Mouse (Mus musculus): ENCODE results near the gene Ccdc63. TPM values are rescaled to one million over a fixed set of nuclear protein-coding genes. Genes with fewer than 3 reads are reported as not detected.
"Not testable (repeated sequence)": the region's sequence is repeated elsewhere in the genome, so short reads cannot be mapped to it uniquely, and the experiment has no call there.

Ccdc63 gene
- polyA plus RNA-seq, 1 experiment = not detected

DNA sequence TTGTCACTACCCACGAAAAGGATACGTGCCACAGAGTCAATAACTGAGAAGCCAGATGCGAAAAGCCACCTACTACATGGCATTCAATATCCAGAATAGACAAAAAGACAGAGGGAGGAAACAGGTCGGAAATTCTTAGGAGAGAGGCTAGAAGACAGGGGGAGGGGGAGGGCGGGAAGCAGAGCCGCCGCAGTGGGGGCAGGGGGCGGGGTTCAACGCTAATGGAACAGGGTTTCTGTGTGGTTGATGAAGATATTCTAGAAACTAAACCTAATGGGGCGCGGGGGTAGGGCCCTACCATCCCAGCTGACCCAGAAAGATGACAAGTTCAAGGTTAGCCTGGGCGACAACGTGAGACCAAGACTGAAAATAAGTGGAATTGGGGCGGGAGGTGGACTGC is 13.4 kb upstream of the Ccdc63 start:
- no peak for DNase-seq (ENCODE audit: low read depth, low spot score)
- 74% methylated on average over 13 of the region's 14 CpGs for WGBS

DNA sequence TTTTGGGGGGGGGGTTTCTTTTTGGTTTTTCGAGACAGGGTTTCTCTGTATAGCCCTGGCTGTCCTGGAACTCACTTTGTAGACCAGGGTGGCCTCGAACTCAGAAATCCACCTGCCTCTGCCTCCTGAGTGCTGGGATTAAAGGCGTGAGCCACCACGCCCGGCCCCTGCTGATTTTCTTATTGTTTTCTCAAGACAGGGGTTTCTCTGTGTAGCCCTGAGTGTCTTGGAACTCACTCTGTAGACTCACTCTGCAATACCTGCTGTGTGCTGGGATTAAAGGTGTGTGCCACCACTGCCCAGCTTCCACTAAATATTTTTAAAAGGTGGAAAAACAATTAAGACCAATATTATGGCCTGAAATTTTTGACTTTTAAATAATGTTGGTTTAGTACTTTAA is 11.9 kb upstream of the Ccdc63 start:
- not testable (repeated sequence) for DNase-seq (ENCODE audit: low read depth, low spot score)
- WGBS = 82% methylated on average over 5 of the region's 5 CpGs

DNA sequence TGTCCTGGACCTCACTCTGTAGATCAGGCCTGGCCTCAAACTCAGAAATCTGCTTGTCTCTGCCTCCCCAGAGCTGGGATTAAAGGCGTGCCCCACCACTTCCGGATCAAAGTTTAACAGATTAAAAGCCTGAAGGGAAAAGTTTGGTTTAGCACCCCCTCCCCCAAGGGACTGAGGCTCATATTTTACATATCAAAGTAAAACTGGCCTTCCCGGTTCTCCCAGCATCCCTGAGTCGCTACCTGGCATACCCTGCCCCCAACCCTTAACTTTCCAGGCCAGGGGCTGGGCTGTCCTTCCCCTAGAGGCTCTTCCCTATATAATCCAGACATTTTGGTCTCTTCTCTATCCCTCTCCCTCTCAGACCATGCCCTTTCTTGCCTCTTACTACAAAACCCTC is 8.6 kb upstream of the Ccdc63 start:
- 78% methylated on average over 4 of the region's 4 CpGs for WGBS
- DNase-seq (ENCODE audit: low read depth, low spot score) = no peak

DNA sequence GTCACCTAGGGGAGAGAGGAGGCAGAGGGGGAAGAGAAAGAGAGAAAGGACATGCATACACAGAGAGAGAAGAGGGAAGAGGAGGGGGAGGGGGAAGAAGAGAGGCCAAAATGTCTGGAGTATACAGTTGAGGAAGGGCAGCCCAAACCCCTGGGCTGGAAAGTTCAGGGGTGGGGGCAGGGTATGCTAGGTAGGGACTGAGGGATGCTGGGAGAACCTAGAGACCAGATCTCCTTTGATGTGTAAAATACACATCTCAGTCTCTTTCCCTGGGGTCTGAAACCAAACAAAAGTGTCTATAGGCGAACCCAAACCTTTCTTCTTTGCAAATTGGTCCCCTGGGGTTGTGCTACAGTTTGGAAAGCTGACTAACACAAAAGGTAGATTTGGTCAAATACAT is 7.5 kb upstream of the Ccdc63 start:
- no peak for DNase-seq (ENCODE audit: low read depth, low spot score)
- WGBS = 89% methylated on average over 1 of the region's 1 CpGs

DNA sequence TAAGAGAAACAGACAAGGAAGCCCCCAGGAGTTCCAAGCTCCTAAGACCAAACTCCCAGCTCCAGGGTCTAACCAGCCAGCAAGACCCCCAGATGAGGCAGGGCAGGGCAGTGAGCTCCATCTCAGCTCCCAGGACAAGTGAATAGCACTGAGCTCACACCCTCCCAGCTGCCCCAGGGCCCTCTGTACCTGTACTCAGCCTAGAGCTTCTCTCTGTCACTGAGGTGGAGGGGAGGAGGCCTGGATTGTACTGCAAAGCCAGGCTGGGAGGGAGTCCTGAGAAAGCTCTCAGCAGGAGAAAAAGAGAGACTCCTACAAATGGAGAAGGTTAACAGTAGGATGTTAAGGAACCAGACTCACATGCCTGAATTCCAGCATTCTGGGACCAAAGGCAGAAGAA is 6.0 kb upstream of the Ccdc63 start:
- no peak for DNase-seq (ENCODE audit: low read depth, low spot score)

DNA sequence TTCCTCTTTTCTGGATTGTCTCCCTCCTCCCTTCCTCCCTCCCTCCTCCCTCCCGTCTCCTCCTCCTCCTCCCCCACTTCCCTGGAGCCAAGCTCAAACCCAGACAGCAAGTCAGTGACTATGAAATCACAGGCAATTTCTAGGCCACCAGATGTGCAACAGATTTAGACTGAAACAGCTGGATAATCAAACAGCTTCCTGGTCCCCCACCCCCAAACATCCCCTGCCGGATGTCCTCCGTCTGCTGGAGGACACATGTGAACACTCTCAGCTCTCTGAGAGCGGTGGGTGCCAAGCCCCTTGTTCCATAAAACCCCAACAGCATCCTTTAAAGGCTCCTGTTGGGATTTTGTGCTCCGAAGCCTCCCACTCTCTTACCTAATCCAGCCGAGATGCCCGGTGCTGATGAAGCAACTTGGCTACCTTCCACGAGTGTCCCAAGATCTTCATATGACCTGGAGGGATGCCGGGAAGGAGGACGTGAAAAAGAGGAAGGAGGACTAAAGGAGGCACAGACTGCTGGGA is 5.5 kb upstream of the Ccdc63 start:
- WGBS = 37% methylated on average over 10 of the region's 10 CpGs

DNA sequence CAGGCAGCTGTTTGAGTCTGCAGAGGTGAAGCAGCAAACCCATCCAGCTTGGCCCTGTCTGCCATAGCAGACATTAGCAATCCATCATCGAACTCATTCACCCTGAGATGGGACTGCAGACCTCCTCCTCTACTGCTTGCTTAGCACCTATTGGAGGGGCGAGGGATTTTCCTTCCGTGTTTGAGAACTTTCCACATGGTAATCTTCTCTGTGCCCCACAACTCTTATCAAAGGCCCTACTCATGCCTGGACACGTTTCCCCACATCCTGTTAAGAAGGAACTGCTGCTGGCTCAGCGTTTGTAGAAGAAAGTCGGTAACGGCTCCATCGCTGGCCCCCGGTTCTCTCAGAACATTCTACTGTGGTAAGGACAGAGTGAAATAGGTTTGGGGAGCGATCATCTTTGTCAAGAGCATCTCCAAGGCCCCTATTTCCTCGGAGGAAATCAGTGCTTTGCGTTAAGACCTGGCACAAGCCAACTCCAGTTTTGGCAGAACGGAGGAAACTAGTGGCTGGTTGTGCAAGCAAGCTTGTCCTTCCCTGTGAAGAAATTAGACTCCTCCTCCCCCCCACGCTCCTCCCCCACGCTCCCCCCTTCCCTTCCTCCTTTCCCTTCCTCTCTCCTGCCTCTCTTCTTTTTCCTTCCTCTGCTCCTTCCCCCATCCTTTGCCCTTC is 4.9 kb upstream of the Ccdc63 start:
- 43% methylated on average over 15 of the region's 15 CpGs for WGBS
- DNase-seq (ENCODE audit: low read depth, low spot score) = no peak

More for the DNA sequence above, 5.5 kb upstream of the Ccdc63 start:
- no peak for DNase-seq (ENCODE audit: low read depth, low spot score)

DNA sequence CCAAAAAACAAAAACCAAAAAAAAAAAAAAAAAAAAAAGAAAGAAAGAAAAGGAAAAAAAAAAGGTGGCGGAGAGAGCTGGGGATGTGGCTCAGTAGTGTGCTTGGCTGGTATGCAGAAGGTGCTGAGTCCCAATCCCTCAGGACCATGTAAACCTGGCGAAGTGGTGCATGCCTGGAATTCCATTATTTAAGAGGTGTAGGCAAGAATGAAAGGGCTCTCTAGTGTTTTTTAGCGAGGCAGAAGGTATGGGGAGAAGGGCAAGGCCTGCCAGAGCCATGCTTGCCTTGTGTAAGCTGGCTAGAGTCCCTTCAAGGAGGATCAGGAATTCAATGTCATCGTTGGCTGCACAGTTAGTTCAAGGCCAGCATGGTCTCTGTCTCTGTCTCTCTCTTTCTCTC is 4.2 kb upstream of the Ccdc63 start:
- WGBS = 84% methylated on average over 4 of the region's 4 CpGs
- DNase-seq (ENCODE audit: low read depth, low spot score) = no peak

DNA sequence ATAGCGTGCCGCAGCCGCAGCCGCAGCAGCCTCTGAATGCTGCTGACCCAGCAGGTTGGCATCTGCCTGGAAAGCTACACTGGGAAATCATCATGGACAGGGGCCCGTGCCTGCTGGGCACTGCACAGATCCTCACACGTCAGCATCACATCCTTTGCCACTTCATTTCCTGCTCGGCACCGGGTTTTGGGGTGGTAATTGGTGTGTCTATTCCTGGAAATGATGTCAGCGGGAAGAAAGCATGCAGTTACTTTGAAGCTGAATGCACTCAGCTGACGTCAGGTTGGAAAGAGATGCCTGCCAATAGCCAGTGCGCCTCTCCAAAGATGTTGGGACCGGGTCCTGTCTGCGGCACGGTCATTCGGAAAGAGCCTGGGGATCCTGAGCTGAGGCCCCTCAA is 2.9 kb upstream of the Ccdc63 start:
- 80% methylated on average over 15 of the region's 15 CpGs for WGBS
- no peak for DNase-seq (ENCODE audit: low read depth, low spot score)

DNA sequence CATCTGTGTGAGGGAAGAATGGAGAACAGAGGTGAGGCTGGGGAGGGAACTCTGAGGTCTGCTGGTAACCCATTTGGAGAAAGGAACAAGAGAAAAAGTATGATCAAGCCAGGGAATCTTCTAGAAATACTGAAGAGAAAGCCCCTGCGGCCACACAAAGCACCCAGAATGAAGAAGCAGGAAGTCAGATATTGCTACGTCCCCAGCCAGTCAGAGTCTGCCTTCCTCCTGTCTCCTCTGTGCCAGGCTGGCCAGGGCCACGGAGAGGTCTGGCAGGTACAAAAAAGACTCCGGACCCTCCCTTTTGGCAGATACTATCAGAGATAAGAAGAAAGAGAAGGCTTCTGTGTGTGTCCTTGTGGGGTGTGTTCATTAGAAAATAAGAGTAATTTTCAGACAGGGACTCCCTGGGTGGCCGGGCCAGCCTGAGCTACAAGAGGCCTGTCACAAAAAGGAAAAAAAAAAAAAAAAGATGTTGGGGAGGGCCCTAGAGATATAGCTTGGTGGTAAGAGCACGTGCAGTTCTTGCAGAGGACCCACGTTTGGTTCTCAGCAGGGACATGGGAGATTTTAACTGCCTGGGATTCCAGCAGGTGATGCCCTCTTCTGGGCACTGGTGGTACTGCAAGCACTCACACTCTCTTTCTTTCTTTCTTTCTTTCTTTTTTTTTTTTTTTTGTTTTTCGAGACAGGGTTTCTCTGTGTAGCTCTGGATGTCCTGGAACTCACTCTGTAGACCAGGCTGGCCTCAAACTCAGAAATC is 1.8 kb upstream of the Ccdc63 start:
- DNase-seq (ENCODE audit: low read depth, low spot score) = no peak
- WGBS = 53% methylated on average over 8 of the region's 8 CpGs

DNA sequence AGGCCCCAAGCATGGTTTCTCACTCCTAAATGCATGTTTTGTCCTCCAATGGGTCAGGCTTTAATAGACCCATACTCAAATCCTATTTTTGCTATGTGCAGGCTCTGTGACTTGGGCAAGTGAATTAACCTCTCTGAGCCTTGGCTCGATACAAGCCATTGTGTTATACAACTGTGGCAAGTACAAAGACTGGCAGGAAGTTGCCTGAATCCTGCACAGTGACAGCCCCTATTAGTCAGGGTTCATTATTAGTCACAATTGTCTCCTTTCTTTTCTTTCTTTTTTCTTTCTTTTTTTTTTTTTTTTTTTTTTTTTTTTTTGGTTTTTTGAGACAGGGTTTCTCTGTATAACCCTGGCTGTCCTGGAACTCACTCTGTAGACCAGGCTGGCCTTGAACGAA is 852 bp downstream of the Ccdc63 start:
- 70% methylated on average over 2 of the region's 2 CpGs for WGBS
- not testable (repeated sequence) for DNase-seq (ENCODE audit: low read depth, low spot score)

DNA sequence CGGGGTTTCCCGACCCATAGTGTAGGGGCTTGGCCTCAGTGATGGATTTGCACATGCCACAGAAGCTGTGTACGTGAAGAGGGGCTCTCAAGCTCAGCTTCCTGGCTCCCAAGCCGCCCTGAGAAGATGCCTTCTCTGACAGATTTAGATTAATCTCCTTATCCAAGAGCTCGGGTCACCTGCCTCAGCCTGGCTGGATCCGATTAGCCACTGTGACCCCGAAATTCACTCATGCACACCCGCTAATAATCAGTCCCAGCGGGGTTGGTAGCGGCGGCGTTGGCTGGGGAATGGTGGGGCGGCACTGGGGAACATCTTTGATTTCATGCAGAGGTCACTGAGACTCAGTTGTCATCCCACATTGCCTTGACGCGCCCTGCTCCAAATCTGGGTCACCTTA is 1.8 kb downstream of the Ccdc63 start:
- DNase-seq (ENCODE audit: low read depth, low spot score) = no peak
- WGBS = 89% methylated on average over 15 of the region's 15 CpGs

DNA sequence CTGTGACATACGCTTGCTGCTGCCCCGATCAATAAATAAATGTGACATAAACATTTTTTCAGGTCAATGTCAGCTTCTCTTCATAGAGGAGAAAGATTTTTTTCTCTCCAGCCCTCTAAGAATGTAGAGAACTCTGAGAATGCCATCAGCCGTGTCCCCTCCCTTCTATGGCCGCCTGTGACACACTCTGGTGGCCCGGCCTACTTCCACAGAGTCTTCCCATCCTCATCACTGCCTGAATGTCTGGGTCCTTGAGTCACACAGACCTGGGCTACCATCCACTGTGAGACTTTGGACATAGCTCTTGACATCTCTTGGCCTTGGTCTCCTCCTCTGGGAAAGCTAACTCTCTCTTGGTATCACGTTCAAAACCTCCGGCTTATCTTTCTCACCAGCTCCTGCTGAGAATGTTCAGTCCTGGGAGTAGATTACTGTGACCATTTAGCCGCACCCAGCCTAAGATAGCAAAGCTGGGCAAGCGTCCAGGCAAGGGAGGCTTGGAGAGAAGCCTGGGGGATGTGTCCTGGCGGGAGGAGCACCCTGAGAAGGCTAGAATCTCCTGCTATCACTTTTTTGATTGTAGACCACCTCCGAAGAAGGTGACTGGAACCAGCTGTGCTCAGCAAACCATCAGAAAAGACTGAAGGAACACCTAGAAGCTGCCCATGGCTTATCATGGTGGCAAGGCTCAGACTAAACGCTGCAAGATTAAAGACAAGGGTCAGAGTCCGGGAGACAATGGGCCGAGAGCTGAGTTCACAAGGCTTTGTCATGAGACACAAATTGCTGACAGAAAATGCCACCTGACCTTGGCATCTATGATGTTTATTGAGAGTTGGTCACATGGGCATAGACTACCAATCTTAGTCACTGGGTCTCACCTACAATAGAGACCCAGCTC is 3.9 kb downstream of the Ccdc63 start:
- WGBS = 25% methylated on average over 14 of the region's 14 CpGs
- DNase-seq (ENCODE audit: low read depth, low spot score) = no peak

DNA sequence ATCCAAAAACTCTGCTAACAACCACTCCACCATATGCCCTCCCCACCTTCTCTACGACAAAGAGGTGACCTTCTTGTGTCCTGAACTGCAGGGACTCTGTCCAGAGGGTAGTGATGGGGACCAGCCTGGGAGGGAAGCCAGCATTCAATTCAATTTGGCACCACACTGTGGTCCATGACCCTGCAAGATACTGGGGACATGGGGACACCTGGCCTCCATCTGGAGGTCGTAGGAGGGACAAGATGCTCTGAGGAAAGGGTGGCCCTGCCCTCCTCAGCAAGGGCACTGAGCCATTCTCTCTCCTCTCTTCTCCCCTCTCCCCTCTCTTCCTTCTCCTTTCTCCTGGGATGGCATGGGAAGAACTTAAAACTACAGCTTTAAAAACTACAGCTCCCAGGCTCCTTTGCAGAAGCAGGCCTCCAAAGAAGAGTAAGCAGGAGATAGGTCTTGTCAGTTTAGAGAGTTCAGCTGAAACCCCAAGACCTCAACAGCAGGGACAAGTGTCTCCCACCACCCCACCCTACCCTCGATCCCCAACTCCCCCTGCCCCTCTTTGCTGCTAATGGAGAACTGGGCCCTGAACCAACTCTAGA is 5.2 kb downstream of the Ccdc63 start:
- no peak for DNase-seq (ENCODE audit: low read depth, low spot score)
- WGBS = 87% methylated on average over 3 of the region's 3 CpGs

DNA sequence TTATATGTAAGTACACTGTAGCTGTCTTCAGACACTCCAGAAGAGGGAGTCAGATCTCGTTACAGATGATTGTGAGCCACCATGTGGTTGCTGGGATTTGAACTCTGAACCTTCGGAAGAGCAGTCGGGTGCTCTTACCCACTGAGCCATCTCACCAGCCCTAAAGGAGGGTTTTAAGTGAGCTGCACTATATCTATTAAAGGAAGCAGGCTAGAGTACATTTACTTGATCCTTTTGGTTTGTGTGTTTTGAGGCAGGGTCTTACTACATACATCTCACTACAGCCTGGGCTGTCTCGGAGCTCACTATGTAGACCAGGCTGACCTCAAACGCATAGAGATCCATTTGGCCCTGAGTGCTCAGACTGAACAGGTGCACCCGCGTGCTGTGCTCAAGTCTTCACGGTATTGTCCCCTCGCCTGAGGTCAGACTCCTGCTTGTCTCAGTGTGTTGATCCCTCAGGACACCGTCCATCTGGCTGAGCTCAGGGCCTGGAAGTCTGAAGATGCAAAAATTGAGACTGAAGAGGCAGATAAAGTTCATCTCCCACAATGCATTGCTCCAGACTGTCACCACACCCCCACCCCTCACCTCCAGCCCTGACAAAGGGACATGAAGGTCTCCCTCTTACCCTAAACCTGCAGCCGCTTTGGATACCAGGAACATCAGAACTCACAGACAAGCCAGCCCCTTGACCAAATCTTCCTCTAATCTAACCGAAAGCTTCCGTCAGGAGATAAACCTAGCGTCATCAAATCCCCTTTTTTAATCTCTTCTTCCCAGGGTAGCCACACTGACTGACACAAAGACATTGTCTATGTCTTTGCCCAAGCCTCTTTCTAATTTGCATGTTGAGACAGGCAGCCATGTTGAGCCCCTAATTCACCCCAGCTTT is 6.0 kb downstream of the Ccdc63 start:
- no peak for DNase-seq (ENCODE audit: low read depth, low spot score)
- WGBS = 93% methylated on average over 14 of the region's 14 CpGs

DNA sequence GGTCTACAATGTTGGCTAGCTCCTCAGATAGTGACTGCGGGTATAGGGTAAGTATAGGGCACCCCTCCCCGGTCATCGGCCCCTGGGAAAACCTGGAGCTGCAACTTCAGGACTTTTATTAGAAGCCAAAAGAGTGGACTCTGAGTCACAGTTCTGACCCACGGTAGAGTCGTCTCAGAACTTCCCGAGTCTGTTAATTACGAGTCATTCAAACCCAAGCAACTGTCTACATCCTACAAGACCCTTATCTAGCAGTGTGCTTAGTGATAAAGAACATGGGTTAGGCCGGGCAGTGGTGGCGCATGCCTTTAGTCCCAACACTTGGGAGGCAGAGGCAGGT is 7.6 kb downstream of the Ccdc63 start:
- 78% methylated on average over 9 of the region's 9 CpGs for WGBS
- DNase-seq (ENCODE audit: low read depth, low spot score) = no peak

DNA sequence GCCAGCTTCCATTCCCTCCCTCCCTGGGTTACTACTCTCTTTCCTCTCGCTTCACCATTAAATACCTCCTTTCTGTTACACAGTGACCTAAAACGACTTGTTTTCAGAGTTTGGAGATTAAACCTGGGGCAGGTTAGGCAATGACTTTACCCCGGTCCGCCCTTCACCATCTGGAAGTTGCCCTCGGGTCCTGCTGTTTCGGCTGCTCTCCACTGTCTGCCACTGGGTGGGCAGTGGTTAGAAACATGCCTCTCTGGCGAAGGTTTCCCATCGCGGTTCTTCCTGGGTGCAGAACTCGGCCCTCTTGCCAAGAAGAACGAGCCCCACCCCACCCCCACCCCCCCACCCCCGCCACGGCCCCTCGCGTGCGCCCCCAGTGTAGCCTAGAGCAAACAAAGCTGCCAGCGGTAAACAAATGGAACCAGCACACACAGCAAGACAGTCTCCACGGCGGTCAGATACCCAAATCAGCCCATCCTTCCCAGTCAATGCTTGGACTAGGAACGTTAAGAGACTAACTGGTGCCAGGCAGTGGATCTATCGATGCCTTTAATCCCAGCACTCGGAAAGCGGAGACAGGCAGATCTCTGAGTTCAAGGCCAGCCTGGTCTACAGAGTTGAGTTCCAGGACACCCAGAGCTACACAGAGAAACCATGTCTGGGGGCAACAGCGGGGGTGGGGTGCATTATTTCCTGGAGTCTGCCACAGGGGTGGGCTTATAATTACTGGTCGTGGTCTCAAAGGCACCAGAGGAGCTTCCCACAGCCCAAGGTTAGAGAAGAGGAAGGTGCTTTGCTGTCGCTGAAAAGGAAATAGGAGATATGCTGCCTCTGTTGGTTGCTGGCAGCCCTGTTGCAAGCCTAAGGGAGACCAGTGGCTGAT is 8.2 kb downstream of the Ccdc63 start:
- WGBS = 19% methylated on average over 26 of the region's 26 CpGs
- DNase-seq (ENCODE audit: low read depth, low spot score) = no peak

Measured in large intestine, adult 2 months (tissue).